Mouse (Mus musculus) gastrocnemius, adult 2 months (tissue): ENCODE measurements around the gene Adcy6. TPM values are rescaled to one million over a fixed set of nuclear protein-coding genes. Genes with fewer than 3 reads are reported as not detected.

ENCODE experiments used
- DNase-seq: peaks from one replicate; pipeline ENCODE4 v3.0.0; 2022
- H3K27ac ChIP-seq: fragments of 200-600 bp; 2 replicates; pipeline ENCODE4 v1.8.1; 2022; ENCODE audit warnings: mild to moderate bottlenecking
- H3K4me3 ChIP-seq: fragments of 200-600 bp; 2 replicates; pipeline ENCODE4 v1.8.1; 2022; ENCODE audit warnings: mild to moderate bottlenecking, moderate library complexity
- CTCF ChIP-seq: fragments of 200-600 bp; IDR thresholded peaks from 2 replicates; pipeline ENCODE4 v1.8.1; 2022; ENCODE audit warnings: antibody characterized with exemption, mild to moderate bottlenecking, moderate library complexity
- intact Hi-C: fragments of 180-260 bp; cut with DNase I; formaldehyde crosslinking; loops from one replicate; pipeline ENCODE4 v1.15.1; 2025
- total RNA-seq, 2 experiments: library from RNA; stranded (reverse); gene quantifications; 2 replicates each; pipeline ENCODE4 v1.2.3; 2021

Gene Adcy6
- total RNA-seq, 2 experiments from 2014 or later, result 22.8 to 23.1 TPM

DNA sequence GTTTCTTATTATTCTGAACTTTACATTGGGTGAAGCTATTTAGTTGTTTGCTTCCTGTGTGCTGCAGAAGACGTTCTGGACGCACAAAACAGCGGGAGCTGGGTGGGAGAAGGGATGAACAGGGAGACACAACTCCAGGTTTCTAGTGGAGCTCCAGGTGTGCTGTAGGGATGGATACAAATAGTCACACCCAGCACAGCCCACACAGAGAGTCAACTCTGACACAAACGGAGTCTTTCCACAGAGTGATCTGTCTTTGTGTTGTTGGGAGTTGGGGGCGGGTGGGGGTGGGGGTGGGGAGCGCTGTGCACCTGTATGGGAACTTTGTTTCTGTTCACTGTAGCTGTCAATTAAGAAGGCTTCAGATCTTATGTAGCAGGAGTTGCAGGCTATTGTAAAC is 12.8 kb upstream of the Adcy6 start:
- DNase-seq, result no peak
- Histone ChIP-seq H3K4me3 (no peak overlapping the region), H3K27ac (no peak overlapping the region)
- intact Hi-C loops, result no loop called here
- TF ChIP-seq CTCF, result no peak

DNA sequence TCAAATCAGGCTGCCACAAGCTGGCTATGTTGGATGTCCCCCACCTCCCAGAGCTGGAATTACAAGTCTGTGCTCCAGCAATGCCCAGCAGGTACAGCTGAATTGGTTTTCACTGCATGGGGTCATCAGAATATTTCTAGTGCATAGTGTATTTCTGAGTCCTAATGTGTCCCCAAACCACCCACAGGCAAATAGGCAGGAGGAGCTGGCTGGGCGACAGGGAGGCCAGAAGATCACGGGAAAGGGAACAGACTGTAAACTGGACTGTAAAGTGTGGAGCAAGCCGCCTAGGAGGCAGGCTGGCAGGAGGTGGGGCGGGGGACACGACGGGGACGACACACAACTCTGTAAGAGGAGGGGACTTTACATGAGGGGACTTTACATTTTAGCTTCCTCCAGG is 12.3 kb upstream of the Adcy6 start:
- no peak for DNase-seq
- no peak overlapping the region for H3K27ac ChIP-seq
- no peak for TF ChIP-seq CTCF
- no peak overlapping the region for H3K4me3 ChIP-seq
- intact Hi-C loops, result no loop called here

DNA sequence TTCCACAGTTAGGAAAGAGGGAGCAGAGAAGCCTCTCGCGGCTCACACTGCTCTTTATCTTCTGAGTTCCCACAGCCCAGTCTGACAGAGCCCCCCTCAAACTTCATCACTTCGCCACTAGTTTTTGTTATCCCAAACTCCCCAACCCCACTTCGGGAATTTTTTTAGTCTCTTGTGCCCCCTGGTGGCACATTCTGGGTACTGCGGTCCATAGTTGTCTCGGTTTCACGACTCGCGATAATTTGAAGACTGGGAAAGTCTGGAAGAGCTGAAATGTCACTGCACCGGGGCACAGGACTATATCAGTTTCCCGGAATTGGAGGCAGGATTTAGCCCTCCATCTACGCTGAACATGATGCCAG is 7.3 kb upstream of the Adcy6 start:
- Histone ChIP-seq H3K4me3 (peak overlapping the region; percentile 42), H3K27ac (peak overlapping the region; percentile 31)
- TF ChIP-seq CTCF, result peak; percentile 96
- peak; percentile 81 for DNase-seq
- intact Hi-C loops, result loop anchor here (1.0 to 2.0 kb wide), 2 partner anchors 37 to 106 kb away; no protein-coding TSS in a partner anchor

DNA sequence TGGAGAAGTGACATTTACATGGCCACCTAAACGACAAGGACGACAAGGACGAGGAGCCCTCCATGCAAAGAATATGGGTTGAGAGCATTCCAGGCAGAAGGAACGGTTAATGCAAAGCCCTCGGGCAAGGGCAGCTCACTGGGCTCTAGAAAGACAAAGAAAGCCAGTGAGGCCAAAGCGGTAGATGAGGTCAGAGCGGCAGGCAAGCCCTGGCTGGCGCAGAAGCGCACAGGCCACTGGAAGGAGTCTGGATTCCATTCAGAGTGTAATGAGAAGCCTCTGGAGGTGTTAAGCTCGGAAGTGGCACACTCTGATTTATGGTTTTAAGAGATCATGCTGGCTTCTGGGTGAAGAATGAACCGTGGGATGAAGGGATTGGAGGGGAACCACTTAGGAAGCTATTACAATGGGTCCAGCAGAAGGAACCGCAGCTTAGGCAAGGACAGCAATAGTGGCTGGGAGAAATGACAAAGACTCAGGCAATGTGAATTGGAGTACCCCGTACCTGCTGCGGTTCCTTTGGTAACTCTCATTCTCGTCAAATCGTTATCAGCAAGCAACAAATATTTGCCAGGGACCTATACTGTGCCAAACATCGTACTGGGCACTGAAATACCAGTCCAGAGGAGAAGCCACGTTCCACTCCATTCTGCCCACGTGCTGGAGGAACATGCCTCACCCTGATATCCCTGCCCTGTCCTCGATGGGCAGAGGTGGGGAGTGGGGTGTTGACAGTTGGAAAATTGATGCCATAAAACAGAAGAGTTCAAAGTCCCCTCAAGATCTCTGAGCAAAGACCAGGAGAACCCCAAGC is 6.7 kb upstream of the Adcy6 start:
- peak overlapping the region; percentile 51 for H3K27ac ChIP-seq
- H3K4me3 ChIP-seq, result peak overlapping the region; percentile 42
- no peak for TF ChIP-seq CTCF
- intact Hi-C loops, result loop anchor here (1.0 to 2.0 kb wide), 2 partner anchors 36 to 106 kb away; no protein-coding TSS in a partner anchor
- DNase-seq, result peak; percentile 72

DNA sequence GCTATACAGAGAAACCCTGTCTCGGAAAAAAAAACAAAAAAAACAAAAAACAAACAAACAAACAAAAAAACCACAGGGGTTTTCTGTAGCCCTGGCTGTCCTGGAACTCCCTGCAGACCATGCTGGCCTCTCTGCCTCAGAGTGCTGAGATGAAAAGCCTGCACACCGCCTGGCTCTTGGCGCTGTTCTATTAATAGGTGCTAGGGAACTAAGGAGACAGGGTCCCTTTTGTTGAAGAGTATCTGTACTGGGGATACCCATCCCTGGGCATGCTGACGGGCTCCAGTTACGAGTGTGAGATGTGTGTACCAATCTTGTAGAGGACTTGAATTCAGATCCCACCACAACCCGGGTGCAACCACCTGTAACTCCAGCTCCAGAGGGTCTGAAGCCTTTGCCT is 5.9 kb upstream of the Adcy6 start:
- intact Hi-C loops, result loop anchor here (2.0 kb wide), 1 partner anchor 105 kb away; no protein-coding TSS in a partner anchor
- H3K4me3 ChIP-seq, result no peak overlapping the region
- TF ChIP-seq CTCF, result no peak
- peak overlapping the region; percentile 51; the same call in 1 of the 2 replicates for H3K27ac ChIP-seq
- no peak for DNase-seq

DNA sequence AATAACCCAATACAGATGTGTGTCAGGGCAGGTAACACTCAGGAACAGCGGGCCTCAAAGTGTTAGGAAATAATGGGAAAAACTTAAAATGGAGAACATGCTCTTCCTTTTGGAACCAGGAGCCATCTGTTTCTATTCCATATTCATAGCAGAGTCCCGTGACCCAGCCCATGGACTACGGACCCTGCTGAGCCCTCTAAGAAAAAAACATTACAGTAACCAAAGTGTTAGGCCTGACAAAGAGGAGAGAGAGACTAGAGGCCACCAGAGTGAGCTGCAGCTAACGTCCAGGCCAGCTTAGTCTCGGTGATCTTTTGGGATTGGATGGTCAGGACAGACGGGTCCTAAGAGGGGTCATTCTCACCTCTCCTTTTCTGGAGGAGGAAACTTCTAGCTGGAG is 5.1 kb upstream of the Adcy6 start:
- no peak for DNase-seq
- H3K4me3 ChIP-seq, result no peak overlapping the region
- no peak overlapping the region for H3K27ac ChIP-seq
- no peak for TF ChIP-seq CTCF
- intact Hi-C loops, result no loop called here

DNA sequence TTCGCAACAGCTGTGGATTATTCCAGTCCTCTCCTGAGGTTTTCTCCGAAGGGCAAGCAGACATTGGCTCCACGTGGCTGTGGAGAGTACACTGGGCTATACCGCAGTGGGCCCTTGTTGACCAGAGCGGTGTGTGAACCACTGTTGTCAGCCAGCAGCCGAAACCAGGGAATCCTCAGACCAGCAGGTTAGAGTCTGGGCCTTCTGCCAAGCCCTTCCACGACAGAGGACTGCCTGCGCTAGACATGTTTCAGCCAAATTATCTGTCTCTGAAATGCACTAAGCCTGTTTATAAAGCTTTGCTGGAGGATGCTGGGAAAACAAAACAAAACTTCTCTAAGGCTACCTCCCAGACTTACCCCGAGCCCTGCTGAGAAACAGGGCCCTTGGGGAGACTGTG is 4.7 kb upstream of the Adcy6 start:
- TF ChIP-seq CTCF, result no peak
- Histone ChIP-seq H3K4me3 (no peak overlapping the region), H3K27ac (no peak overlapping the region)
- DNase-seq, result peak; percentile 63
- intact Hi-C loops, result no loop called here

DNA sequence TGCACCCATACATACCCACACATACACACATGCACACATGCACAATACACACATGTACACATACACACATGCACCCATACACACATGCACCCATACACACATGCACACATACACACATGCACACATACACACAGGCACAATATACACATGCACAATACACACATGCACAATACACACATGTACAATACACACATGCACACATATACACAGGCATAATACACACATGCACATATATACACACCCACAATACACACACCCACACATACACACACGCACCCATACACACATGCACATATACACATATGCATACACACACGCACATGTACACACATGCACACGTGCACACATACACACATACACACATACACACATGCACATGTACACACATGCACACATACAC is 2.4 kb upstream of the Adcy6 start:
- no peak overlapping the region for H3K4me3 ChIP-seq
- TF ChIP-seq CTCF, result no peak
- intact Hi-C loops, result no loop called here
- DNase-seq, result no peak
- no peak overlapping the region for H3K27ac ChIP-seq

DNA sequence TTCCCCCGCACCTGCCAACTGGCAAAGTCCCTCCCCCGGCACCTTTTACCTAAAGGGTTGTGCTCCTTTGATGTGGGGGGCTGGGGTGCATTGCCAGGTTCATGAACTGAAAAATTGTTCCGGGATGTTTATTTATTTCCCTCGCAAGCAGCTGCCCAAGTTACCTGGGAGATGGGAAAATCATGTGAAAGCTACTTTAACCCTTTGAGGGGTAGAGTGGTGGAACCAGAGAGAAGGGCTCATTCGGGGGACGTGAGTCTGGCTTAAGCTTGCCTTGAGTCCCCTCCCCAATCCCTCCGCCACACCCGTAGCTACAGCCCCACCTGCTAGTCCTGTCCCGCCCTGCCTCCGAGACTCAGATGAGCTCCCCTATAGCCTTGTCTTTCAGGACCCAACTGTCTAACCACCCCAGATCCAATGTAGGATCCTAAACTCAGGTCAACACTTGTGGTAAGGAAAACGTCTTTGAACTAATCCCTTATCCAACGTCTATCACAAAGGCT is 306 bp upstream of the Adcy6 start:
- TF ChIP-seq CTCF, result no peak
- Histone ChIP-seq H3K4me3 (peak overlapping the region; percentile 97), H3K27ac (peak overlapping the region; percentile 90)
- no peak for DNase-seq
- intact Hi-C loops, result no loop called here

DNA sequence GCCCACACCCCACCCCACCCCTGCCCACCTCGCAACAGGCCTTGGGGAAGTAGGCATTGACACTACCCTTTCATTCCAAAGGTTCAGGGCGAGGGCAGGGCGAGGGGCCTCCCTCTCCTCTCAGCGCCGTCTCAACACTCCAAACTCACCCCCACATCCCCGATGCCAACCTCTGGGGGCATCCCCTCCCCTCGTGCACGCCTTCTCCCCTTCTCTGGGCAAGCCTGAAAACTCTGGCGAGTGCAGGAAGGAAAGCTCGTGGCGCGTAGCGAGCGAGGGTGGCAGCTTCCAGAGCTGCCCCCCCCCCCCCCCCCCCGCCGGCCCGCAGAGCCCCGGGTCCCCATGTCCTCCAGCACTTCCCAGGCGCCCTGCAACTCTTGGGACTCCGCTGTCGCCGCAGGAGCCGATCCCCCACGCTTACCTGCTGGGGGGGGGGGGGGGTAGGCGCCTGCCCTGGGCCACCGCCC is 1.1 kb downstream of the Adcy6 start:
- intact Hi-C loops, result no loop called here
- TF ChIP-seq CTCF, result no peak

DNA sequence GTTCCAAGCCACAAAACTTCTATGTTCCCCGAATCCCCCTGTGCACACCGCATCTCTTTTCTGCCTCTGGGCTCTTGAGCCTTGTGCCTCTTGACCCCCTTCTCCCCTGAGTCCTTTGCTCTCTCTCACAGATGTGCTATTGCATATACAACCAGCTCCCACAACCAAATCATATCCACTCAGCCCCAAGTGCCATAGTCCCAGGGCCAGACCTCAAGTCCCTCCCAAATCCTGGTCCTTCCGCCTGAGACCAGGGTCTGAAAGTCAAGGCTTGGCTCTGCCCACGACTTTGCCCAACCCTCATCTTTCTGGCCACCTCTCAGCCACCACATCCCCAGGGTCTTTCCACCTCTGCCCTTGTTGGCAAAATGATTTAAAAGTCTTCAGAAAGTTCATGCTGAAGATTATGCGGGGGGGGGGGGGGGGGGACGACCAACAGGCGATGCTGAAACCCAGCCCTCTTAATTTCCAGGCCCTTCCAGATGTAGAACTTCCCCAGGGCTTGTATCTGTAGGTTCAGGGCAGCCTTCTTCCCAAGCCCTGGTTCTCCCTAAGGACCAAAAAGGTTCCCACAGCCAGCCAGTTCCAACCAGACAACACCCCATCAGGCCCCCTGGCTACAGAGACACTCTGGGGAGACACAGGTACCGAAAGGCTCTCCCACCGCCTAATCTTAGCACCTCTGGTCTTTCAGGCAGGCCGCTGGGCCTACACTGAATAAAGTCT is 1.7 kb downstream of the Adcy6 start:
- Histone ChIP-seq H3K4me3 (peak overlapping the region; percentile 97), H3K27ac (peak overlapping the region; percentile 90)
- DNase-seq, result peak; percentile 26
- no peak for TF ChIP-seq CTCF
- intact Hi-C loops, result no loop called here

More for the DNA sequence above, 1.1 kb downstream of the Adcy6 start:
- H3K4me3 ChIP-seq, result peak overlapping the region; percentile 97
- H3K27ac ChIP-seq, result peak overlapping the region; percentile 90
- peak; percentile 59 for DNase-seq

DNA sequence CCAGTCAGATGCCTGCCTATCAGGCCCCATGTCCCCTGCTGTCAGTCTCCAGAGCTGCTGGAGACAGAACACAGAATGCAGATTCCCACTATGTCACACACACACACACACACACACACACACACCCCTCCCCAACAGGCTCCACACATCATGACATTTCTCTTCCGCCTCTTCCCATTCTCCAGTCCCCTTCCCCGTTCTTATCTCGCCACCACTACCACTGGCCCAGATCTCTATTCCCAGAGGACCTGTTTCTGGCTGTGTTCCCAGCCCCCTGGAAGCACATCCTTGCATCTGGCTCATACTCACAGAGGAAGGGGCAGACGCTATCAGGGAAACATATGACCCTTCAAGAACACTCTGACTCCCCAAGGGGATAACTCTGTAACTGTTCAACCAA is 2.3 kb downstream of the Adcy6 start:
- intact Hi-C loops, result no loop called here
- Histone ChIP-seq H3K27ac (peak overlapping the region; percentile 90), H3K4me3 (peak overlapping the region; percentile 97)
- peak; percentile 67 for DNase-seq
- TF ChIP-seq CTCF, result no peak

DNA sequence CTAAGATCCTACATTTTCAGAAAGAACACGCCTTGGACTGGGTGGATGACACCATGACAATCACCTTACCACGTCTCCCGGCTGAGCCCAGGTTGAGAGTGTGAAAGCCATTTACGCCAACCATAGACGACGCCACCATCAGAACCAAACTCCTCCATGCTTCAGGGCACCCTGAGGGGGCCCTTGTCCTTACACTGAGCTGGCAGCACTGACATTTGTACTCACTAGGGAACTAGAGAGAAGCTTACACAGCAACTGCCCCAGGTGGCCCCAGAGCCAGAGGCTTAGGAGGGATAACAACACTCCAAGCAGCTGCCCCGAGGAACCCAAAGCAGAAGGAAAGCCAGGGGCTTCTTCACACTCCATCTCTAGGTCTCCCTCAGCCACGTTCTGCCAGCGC is 3.1 kb downstream of the Adcy6 start:
- peak overlapping the region; percentile 90 for H3K27ac ChIP-seq
- peak overlapping the region; percentile 97 for H3K4me3 ChIP-seq
- no peak for TF ChIP-seq CTCF
- DNase-seq, result no peak
- intact Hi-C loops, result no loop called here
